Mouse (Mus musculus) bone marrow, adult 2 months (tissue): ENCODE results near the gene Zfp319.

Source experiments
- CTCF ChIP-seq: fragments of 200-500 bp; IDR thresholded peaks from 2 replicates; pipeline ENCODE4 v1.5.1; 2011; ENCODE audit warnings: low read length, control low read depth; ENCODE audit not compliant: control insufficient read depth, insufficient read depth
- POLR2A ChIP-seq: fragments of 200-500 bp; IDR thresholded peaks from 2 replicates; pipeline ENCODE4 v1.6.1; 2011; ENCODE audit warnings: low read depth, mild to moderate bottlenecking, control low read depth, low read length, borderline replicate concordance; ENCODE audit not compliant: control insufficient read depth

DNA sequence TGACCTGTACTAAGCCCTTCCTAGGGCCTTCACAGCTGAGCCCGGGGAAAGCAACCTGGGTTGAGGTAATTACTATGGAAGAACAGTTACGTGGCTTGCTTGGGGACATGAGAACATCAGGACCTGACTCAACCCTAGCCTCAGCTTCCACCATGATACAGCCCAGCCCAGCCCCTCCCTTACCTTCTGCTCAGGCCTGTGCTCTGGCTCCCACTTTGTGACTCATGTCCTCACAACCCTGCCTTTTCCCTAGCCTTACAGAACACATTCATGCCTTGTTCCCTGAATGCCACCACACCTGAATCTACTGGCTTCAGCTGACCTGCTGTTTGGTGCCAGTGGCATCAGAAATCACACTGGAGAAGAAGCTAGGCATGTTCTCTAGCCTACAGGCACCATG, 16.6 kb upstream of the Zfp319 start:
- no peak for TF ChIP-seq POLR2A
- TF ChIP-seq CTCF = no peak
